Mouse (Mus musculus) megakaryocyte, embryonic 14.5 days (primary cell): ENCODE measurements around the gene Aunip.

Experiments
- FLI1 ChIP-seq: IDR thresholded peaks from 2 replicates; pipeline ENCODE4 v1.6.1; 2012; ENCODE audit warnings: low read length, inconsistent platforms, mixed read lengths
- GATA1 ChIP-seq: IDR thresholded peaks from 3 replicates; pipeline ENCODE4 v1.6.1; 2012; ENCODE audit warnings: mixed read lengths, low read length, inconsistent platforms, borderline replicate concordance

GRCm38 (mm10) chr4:134480864-134481263 lies 29.9 kb upstream of the Aunip start:
- TF ChIP-seq GATA1 (no peak), FLI1 (no peak)
